Mouse (Mus musculus) liver, embryonic 11.5 days (tissue): ENCODE measurements around the gene Phykpl. TPM values are rescaled to one million over a fixed set of nuclear protein-coding genes. Genes with fewer than 3 reads are reported as not detected.

Experiments
- ATAC-seq: fragments of 200-750 bp; cut with Nextera tagmentation; replicated peaks from 2 replicates; pipeline ENCODE4 v1.8.0; 2017; ENCODE audit warnings: moderate number of reproducible peaks, mild to moderate bottlenecking, moderate TSS enrichment, moderate library complexity; ENCODE audit not compliant: low FRiP score
- DNase-seq: peaks from one replicate; pipeline ENCODE4 v3.0.0-alpha.2; 2017; ENCODE audit warnings: low spot score
- H3K27ac ChIP-seq: fragments of 300-500 bp; sonication (generic); 2 replicates; pipeline ENCODE4 v1.5.1; 2014; ENCODE audit warnings: mild to moderate bottlenecking, low read depth, low read length, control low read depth
- H3K27me3 ChIP-seq: fragments of 300-500 bp; sonication (generic); replicated peaks from 2 replicates; pipeline ENCODE4 v1.6.1; 2014; ENCODE audit warnings: low read length, mixed read lengths; ENCODE audit not compliant: control insufficient read depth, insufficient read depth
- H3K36me3 ChIP-seq: fragments of 300-500 bp; sonication (generic); 2 replicates; pipeline ENCODE4 v1.6.1; 2014; ENCODE audit warnings: mild to moderate bottlenecking, low read length, moderate library complexity, mixed read lengths; ENCODE audit not compliant: control insufficient read depth, insufficient read depth
- H3K4me1 ChIP-seq: fragments of 300-500 bp; sonication (generic); replicated peaks from 2 replicates; pipeline ENCODE4 v1.6.1; 2014; ENCODE audit warnings: low read length, mixed read lengths; ENCODE audit not compliant: control insufficient read depth, insufficient read depth
- H3K4me2 ChIP-seq: fragments of 300-500 bp; sonication (generic); 2 replicates; pipeline ENCODE4 v1.6.1; 2014; ENCODE audit warnings: mild to moderate bottlenecking, control low read depth, moderate library complexity
- H3K4me3 ChIP-seq: fragments of 300-500 bp; sonication (generic); 2 replicates; pipeline ENCODE4 v1.5.1; 2014; ENCODE audit warnings: low read depth, low read length, control low read depth
- H3K9ac ChIP-seq: fragments of 300-500 bp; sonication (generic); 2 replicates; pipeline ENCODE4 v1.6.1; 2014; ENCODE audit warnings: low read depth, low read length, control low read depth
- H3K9me3 ChIP-seq: fragments of 300-500 bp; sonication (generic); 2 replicates; pipeline ENCODE4 v1.6.1; 2016; ENCODE audit warnings: low read length, inconsistent platforms, mixed read lengths; ENCODE audit not compliant: control insufficient read depth
- WGBS: fragments of 180-500 bp; shearing (Covaris S2); extraction: QIAGEN DNeasy Blood & Tissue Kit; methylation state at CpG from one replicate; pipeline ENCODE4 v1.1.7; 2014; 5-methylcytosine and 5-hydroxymethylcytosine counted together
- polyA plus RNA-seq: library from polyadenylated mRNA; unstranded; fragments of >200 nt; fragmentation: Nextera tagmentation; extraction: Ambion mirVana; gene quantifications from 2 replicates; pipeline ENCODE4 v1.2.1, GENCODE M21; 2014

Phykpl gene
- polyA plus RNA-seq = 28.6 and 29.8 TPM in 2 replicates

GRCm38 (mm10) chr11:51584431-51585248, at the start of gene Phykpl:
Gene Phykpl (plus strand): TSS chr11:51584757.
- WGBS = under 1% methylated on average over 59 of the region's 59 CpGs
- peak within 1 kb of the TSS; percentile 75 for H3K27ac ChIP-seq
- H3K9ac ChIP-seq = peak within 1 kb of the TSS; percentile 97
- DNase-seq (peak; percentile 98), ATAC-seq (peak; percentile 91)
- peak within 1 kb of the TSS; percentile 70 for H3K4me2 ChIP-seq
- peak within 1 kb of the TSS; percentile 81 for H3K4me3 ChIP-seq
- H3K36me3 ChIP-seq = peaks cover 35% of the 10 kb centered on the region
- peaks cover 22% of the 10 kb centered on the region for H3K4me1 ChIP-seq
- H3K27me3 ChIP-seq = no peaks in the 10 kb centered on the region
- no peaks in the 10 kb centered on the region for H3K9me3 ChIP-seq

DNA sequence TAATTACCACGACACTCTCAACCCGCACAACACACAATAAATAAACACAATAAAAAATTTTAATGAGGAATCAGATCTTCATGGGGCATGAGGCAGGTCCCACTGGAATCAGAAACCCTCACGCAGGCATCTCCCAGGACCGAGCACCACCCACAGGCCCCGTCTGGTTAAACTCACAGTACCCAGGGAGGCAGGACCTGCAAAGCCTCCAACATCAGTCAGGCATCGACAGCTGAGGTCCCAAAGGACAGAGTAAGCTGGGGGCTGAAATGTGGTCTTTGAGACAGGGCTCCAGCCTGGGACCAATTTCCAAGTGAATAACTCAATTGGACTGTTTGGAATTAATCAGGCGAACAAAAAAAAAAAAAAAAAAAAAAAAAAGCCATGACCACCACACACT, 46.2 kb upstream of the Phykpl start:
- no peak for DNase-seq
- 64% methylated on average over 7 of the region's 7 CpGs for WGBS
- no peaks in the 10 kb centered on the region for H3K36me3 ChIP-seq
- no peaks in the 10 kb centered on the region for H3K27me3 ChIP-seq
- no peak overlapping the region for H3K9ac ChIP-seq
- H3K4me3 ChIP-seq = no peak overlapping the region
- no peak overlapping the region for H3K4me2 ChIP-seq
- no peak overlapping the region for H3K27ac ChIP-seq
- H3K4me1 ChIP-seq = peaks cover 4% of the 10 kb centered on the region
- no peak for ATAC-seq
- H3K9me3 ChIP-seq = no peaks in the 10 kb centered on the region

GRCm38 (mm10) chr11:51538919-51539758, 45.4 kb upstream of the Phykpl start:
- H3K4me1 ChIP-seq = peaks cover 10% of the 10 kb centered on the region
- ATAC-seq (peak; percentile 1; the same call in 1 of the 2 replicates), DNase-seq (no peak)
- H3K4me2 ChIP-seq = no peak overlapping the region
- H3K27ac ChIP-seq = no peak overlapping the region
- 53% methylated on average over 13 of the region's 13 CpGs for WGBS
- 0 out of 2 replicates have a peak overlapping the region, but pooled peaks have one; percentile 22 for H3K9ac ChIP-seq
- H3K36me3 ChIP-seq = no peaks in the 10 kb centered on the region
- H3K27me3 ChIP-seq = no peaks in the 10 kb centered on the region
- no peak overlapping the region for H3K4me3 ChIP-seq
- H3K9me3 ChIP-seq = no peaks in the 10 kb centered on the region

- Histone ChIP-seq H3K4me1 (peaks cover 14% of the 10 kb centered on the region), H3K9me3 (no peaks in the 10 kb centered on the region), H3K4me3 (no peak overlapping the region), H3K27me3 (no peaks in the 10 kb centered on the region), H3K4me2 (no peak overlapping the region), H3K9ac (no peak overlapping the region), H3K36me3 (no peaks in the 10 kb centered on the region), H3K27ac (no peak overlapping the region)
- WGBS = 10% methylated on average over 10 of the region's 10 CpGs
- ATAC-seq (peak; percentile 79), DNase-seq (peak; percentile 91)
Observed at GRCm38 (mm10) chr11:51539759-51540282, 44.7 kb upstream of the Phykpl start.

DNA sequence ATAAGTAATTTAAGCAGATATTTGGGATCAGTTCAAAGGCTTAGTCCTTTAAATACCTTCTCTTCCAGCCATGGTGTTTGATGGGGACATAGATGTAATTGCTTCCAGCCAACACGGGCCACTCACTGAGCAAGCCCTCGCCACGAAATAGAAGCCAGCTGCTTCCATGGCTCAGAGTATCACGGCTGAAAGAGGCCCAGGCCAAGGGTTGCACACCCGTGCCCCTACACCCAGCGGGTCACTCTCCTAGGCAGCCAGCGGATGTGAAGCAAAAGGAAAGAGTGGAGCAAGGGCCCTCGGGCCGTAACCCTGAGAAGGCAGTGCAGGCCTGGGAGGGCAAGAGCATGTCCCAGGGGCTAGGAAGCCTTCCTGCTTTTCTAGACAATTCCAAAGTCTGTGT, 42.1 kb upstream of the Phykpl start:
- WGBS = 58% methylated on average over 9 of the region's 9 CpGs

DNA sequence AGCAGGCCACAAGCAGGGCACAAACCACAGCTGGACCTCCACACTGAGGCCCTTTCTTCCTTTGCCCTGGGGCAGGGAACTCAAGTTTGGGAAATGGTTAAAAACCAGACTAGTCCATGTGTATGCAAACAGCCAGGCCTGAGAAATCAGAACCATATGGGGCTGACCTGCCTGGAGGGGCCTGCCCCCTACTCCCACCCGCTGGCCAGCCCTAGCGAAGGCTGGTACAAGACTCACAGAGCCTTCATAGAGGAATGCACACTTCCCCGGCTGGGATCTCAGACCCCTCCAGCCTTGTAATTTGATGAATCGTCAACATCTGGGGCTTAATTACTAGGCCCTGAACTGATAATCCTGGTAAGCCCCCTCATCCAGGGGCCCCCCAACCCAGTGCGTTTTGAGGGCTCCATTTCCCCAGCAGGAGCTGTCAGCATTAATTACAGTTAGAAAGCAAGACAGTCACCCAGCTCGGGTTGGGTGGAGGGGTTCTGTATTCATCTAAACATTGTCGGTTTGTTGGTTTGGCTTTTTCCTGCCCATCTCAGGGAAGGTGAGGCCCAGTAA, 41.0 kb upstream of the Phykpl start:
- Histone ChIP-seq H3K4me2 (no peak overlapping the region), H3K9me3 (no peaks in the 10 kb centered on the region), H3K27ac (no peak overlapping the region), H3K4me1 (peaks cover 18% of the 10 kb centered on the region), H3K36me3 (no peaks in the 10 kb centered on the region), H3K27me3 (no peaks in the 10 kb centered on the region), H3K9ac (no peak overlapping the region), H3K4me3 (no peak overlapping the region)
- ATAC-seq (no peak), DNase-seq (no peak)
- 31% methylated on average over 7 of the region's 7 CpGs for WGBS

More for the DNA sequence above, 42.1 kb upstream of the Phykpl start:
- no peak for ATAC-seq
- H3K9me3 ChIP-seq = no peaks in the 10 kb centered on the region
- H3K27ac ChIP-seq = no peak overlapping the region
- no peak overlapping the region for H3K4me3 ChIP-seq
- no peak for DNase-seq
- no peak overlapping the region for H3K9ac ChIP-seq
- no peaks in the 10 kb centered on the region for H3K36me3 ChIP-seq
- H3K4me2 ChIP-seq = no peak overlapping the region
- no peaks in the 10 kb centered on the region for H3K27me3 ChIP-seq
- H3K4me1 ChIP-seq = peaks cover 18% of the 10 kb centered on the region

- Histone ChIP-seq H3K27me3 (no peaks in the 10 kb centered on the region), H3K4me3 (no peak overlapping the region), H3K36me3 (no peaks in the 10 kb centered on the region), H3K4me1 (peaks cover 18% of the 10 kb centered on the region), H3K4me2 (peak overlapping the region; percentile 16; the same call in 1 of the 2 replicates), H3K9me3 (no peaks in the 10 kb centered on the region), H3K27ac (no peak overlapping the region), H3K9ac (no peak overlapping the region)
- DNase-seq (no peak), ATAC-seq (peak; percentile 51)
- 20% methylated on average over 2 of the region's 2 CpGs for WGBS
Observed at GRCm38 (mm10) chr11:51544413-51544812, 40.1 kb upstream of the Phykpl start.

GRCm38 (mm10) chr11:51545811-51546210, 38.7 kb upstream of the Phykpl start:
- Histone ChIP-seq H3K27me3 (no peaks in the 10 kb centered on the region), H3K4me1 (peaks cover 18% of the 10 kb centered on the region), H3K9me3 (no peaks in the 10 kb centered on the region), H3K4me2 (no peak overlapping the region), H3K27ac (no peak overlapping the region), H3K9ac (no peak overlapping the region), H3K4me3 (no peak overlapping the region), H3K36me3 (no peaks in the 10 kb centered on the region)
- ATAC-seq = no peak
- WGBS = 52% methylated on average over 4 of the region's 4 CpGs
- DNase-seq = no peak
